Mouse (Mus musculus) olfactory bulb, adult 2 months (tissue): ENCODE measurements around the gene Eps8.

ENCODE experiments used
- CTCF ChIP-seq: fragments of 200-500 bp; IDR thresholded peaks from 2 replicates; pipeline ENCODE4 v1.5.1; 2012; ENCODE audit warnings: low read depth, mild to moderate bottlenecking, low read length, moderate library complexity; ENCODE audit not compliant: insufficient read depth
- POLR2A ChIP-seq: fragments of 200-500 bp; IDR thresholded peaks from 2 replicates; pipeline ENCODE4 v1.6.1; 2012; ENCODE audit warnings: mild to moderate bottlenecking, low read depth, low read length, moderate library complexity; ENCODE audit not compliant: insufficient read depth

- no peak for TF ChIP-seq POLR2A
- no peak for TF ChIP-seq CTCF
These were observed 109.3 kb downstream of the Eps8 start for GRCm38 (mm10) chr6:137545341-137545740.
